Mouse (Mus musculus): ENCODE results near the gene Gdf11. TPM values are rescaled to one million over a fixed set of nuclear protein-coding genes. Genes with fewer than 3 reads are reported as not detected.

Gene Gdf11
- total RNA-seq, 2 experiments from 2014 or later: 20.4 to 22.7 TPM

GRCm38 (mm10) chr10:128892246-128892645 lies 728 bp upstream of the Gdf11 start:
- DNase-seq: no peak

GRCm38 (mm10) chr10:128890383-128891295 lies 879 bp downstream of the Gdf11 start:
- no peak for DNase-seq

DNA sequence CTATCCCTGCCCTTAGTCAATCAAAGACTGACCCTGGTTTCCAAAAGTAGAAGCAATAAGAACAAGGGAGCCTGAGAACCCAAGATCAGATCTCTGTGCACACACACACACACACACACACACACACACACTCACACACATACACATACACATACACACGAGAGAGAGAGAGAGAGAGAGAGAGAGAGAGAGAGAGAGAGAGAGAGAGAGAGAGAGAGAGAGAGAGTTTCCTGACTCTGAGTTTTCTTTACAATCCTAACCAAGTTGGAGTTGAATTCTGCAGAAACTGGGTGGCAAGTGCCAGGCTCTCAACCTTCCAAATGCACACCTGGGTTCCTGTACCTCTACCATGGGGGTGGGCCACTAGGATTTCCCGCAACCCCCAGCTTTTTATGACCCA lies 1.7 kb downstream of the Gdf11 start:
- DNase-seq: no peak

- DNase-seq: no peak
Measured at GRCm38 (mm10) chr10:128888941-128889827, 2.3 kb downstream of the Gdf11 start.

DNA sequence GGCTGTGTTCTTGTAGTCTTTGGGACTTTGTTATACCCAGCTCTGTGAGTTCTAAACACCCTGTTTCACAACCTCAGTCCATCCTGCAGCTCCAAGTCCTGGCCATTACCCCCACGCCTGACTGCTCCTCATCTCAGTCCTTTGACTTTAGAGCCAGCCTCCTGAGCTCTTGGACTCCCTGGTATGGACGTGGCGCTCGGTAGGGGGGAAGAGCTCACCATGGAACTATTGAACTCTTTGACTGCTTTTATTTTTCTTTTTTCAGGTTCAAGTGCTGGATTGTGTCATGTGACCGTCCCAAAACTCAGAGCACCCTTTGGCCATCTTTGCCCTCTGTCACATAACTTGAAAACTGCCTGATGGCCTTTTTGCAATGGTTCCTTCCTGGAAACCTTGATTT lies 9.5 kb downstream of the Gdf11 start:
- no peak for DNase-seq

DNA sequence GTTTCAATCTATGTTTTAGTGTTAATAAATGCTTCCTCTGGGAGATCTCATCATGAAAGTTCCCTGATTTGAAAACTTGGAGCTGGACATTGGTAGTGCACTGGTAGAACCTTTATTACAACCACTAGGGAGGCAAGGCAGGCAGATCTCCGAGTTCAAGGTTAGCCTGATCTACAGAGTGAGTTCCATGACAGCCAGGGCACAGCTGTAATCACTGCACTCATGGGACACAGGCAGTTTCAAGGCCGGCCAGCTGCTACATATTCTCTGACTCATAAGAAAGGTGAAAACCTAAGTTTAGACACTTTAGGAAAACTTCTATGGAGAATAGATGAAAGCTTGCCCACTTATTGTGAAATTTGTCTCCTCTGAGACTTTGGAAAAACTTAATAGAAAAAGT lies 12.7 kb downstream of the Gdf11 start:
- DNase-seq: no peak

GRCm38 (mm10) chr10:128878291-128878690 lies 13.2 kb downstream of the Gdf11 start:
- no peak for DNase-seq

GRCm38 (mm10) chr10:128870341-128870740 lies 21.2 kb downstream of the Gdf11 start:
- DNase-seq: no peak

DNA sequence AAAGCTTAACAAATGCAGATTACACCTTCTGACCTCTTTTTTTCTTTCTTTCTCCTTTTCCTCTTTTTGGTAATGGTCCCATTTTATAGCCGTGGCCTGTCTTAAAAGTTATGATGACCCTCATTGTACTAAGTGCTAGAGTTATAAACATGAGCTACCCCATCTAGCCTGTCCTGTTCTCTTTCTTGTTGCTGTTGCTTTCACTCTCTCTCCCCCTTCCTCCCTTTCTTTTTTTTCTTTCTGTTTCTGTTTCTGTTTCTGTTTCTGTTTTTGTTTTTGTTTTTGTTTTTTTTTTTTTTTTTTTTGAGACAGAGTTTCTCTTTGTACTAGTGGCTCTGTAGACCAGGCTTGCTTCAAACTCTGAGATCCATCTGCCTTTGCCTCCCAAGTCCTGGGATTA lies 25.0 kb downstream of the Gdf11 start:
- DNase-seq: no peak

- DNase-seq: no peak
Measured at GRCm38 (mm10) chr10:128866042-128866441, 25.5 kb downstream of the Gdf11 start.

DNA sequence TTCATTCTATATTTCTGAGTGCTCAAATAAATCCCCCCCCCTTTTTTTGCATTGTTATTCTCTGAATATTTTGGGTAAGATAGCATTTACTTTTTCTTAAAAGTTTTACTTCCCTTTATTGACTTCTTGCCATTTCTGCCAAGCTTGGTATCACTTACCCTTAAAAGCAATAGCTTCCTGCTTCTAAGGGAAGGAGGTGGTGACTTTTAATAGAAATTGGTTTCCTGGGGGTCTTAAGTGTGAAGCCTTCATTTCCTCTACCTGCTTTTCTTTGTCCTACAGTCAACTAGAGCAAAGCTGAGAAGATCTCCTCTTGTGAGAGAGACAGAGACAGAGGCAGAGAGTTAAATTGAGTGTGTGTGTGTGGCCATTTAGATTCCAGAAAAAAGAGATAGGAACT lies 30.3 kb downstream of the Gdf11 start:
- no peak for DNase-seq

DNA sequence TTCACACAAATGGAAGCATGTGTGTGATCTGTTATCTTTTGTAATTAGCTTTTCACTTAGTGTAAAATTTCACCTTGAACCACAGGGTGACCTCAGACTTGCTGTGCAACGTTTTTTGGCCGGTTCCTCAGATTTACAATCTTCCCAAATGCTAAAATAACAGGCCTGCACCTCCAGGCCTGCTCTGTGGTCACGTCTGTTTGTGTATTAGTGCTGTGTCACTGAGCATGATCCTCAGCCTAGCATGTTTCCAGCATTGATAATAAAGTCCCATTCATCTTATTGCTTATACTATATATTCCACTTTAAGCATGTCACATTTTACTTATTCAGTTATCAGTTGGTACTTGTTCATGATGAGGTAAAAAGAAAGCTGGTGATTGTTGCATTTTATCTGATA lies 41.2 kb downstream of the Gdf11 start:
- DNase-seq: no peak

DNA sequence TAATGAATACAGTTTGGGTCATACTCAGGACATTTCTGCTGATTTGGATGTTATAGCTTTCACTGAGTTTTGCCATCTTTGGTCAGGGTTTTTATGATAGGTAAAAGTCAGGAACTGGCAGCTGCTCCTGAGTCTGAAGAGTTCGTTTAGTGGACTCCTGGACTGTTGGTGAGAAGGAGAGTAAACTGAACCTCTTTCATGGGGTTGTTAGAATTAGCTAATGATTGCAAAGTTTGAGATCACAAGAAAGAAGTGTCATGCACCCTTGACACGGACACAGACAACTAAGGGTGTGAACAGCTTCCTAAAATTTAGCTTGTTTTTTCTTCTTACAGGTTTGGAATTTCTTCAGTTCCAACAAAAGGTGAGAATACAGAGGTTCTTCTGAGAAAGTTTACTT lies 43.1 kb downstream of the Gdf11 start:
- DNase-seq: no peak

- no peak for DNase-seq
Measured at GRCm38 (mm10) chr10:128846664-128847063, 44.9 kb downstream of the Gdf11 start.

GRCm38 (mm10) chr10:128845516-128845915 lies 46.0 kb downstream of the Gdf11 start:
- no peak for DNase-seq

- DNase-seq: no peak
Measured at GRCm38 (mm10) chr10:128843260-128843659, 48.3 kb downstream of the Gdf11 start.

GRCm38 (mm10) chr10:128840612-128841011 lies 50.9 kb downstream of the Gdf11 start:
- no peak for DNase-seq

DNA sequence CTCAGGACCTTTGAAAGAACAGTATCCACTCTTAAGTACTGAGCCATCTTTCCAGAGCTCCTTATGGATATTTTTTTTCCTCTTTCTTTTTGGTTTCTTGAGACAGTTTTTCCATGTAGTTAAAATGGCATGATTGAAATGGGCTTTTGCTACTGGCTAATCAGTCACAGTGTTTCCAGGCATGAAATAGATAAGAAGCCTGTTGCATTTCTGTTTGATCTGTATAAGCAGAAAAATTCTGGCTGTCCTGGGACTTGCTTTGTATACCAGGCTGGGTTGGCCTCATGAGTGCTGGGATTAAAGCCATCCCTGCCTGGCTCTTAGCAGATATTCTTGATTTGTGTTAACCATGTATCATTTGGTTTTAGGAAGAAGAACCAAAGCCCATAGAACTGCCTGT lies 52.1 kb downstream of the Gdf11 start:
- no peak for DNase-seq

DNA sequence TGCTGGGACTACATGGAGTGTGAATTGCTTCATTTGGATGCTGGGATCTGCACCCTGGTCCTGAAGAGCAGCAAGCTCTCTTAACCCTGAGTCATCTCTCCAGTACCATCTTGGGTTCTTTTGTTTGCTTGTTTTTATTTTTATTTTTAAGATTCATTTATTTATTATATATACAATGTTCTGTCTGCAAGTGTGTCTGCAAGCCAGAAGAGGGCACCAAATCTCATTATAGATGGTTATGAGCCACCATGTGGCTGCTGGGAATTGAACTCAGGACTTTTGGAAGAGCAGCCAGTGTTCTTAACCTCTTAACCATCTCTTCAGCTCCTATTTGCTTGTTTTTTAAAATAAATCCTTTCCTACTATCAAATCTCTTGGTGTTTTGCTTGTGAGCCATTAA lies 54.1 kb downstream of the Gdf11 start:
- DNase-seq: no peak
